Mouse (Mus musculus) megakaryocyte-erythroid progenitor cell, adult 5-6 weeks (primary cell): ENCODE results near the gene Minos1. TPM values are rescaled to one million over a fixed set of nuclear protein-coding genes. Genes with fewer than 3 reads are reported as not detected.

Experiments
- ATAC-seq: replicated peaks from 2 replicates; pipeline ENCODE4 v1.8.0; 2016; ENCODE audit warnings: mild to moderate bottlenecking, inconsistent platforms; ENCODE audit not compliant: severe bottlenecking, poor library complexity, low FRiP score, low TSS enrichment
- total RNA-seq, 2 experiments: library from RNA; stranded (forward) in 1 of 2; stranded (reverse) in 1 of 2; fragments of 200-1000, 215-1000 nt in 1 of 2; fragments of >200 nt in 1 of 2; fragmentation: Nextera tagmentation in 1 of 2; gene quantifications; 2 replicates each; pipeline ENCODE4 v1.2.3; 2014 to 2017

Minos1 gene
- total RNA-seq (2014; fragmentation: Nextera tagmentation) (461 and 512 TPM in 2 replicates), total RNA-seq (2017) (209 and 264 TPM in 2 replicates)

- peak; percentile 93 for ATAC-seq
These were observed at the start of gene Minos1 for GRCm38 (mm10) chr4:139130701-139131549. Minos1 (minus strand) TSS chr4:139131113.

GRCm38 (mm10) chr4:139179731-139180625, 49.1 kb upstream of the Minos1 start:
- ATAC-seq, result peak; percentile 95

- no peak for ATAC-seq
These were observed 48.3 kb upstream of the Minos1 start for GRCm38 (mm10) chr4:139179218-139179617.

GRCm38 (mm10) chr4:139178377-139178776, 47.5 kb upstream of the Minos1 start:
- no peak for ATAC-seq

GRCm38 (mm10) chr4:139177921-139178320, 47.0 kb upstream of the Minos1 start:
- no peak for ATAC-seq

- 0 out of 2 replicates have a peak, but pooled peaks have one; percentile 9 for ATAC-seq
These were observed 45.1 kb upstream of the Minos1 start for GRCm38 (mm10) chr4:139176023-139176422.

- ATAC-seq, result no peak
These were observed 44.4 kb upstream of the Minos1 start for GRCm38 (mm10) chr4:139175061-139175971.

- ATAC-seq, result no peak
These were observed 38.9 kb upstream of the Minos1 start for GRCm38 (mm10) chr4:139169748-139170279.

GRCm38 (mm10) chr4:139168985-139169747, 38.3 kb upstream of the Minos1 start:
- peak; percentile 89 for ATAC-seq

GRCm38 (mm10) chr4:139167107-139167506, 36.2 kb upstream of the Minos1 start:
- no peak for ATAC-seq

GRCm38 (mm10) chr4:139166244-139166643, 35.3 kb upstream of the Minos1 start:
- ATAC-seq, result no peak

GRCm38 (mm10) chr4:139165259-139165658, 34.3 kb upstream of the Minos1 start:
- no peak for ATAC-seq

- no peak for ATAC-seq
These were observed 33.2 kb upstream of the Minos1 start for GRCm38 (mm10) chr4:139164082-139164481.

GRCm38 (mm10) chr4:139161076-139161475, 30.2 kb upstream of the Minos1 start:
- ATAC-seq, result no peak

GRCm38 (mm10) chr4:139158350-139158749, 27.4 kb upstream of the Minos1 start:
- ATAC-seq, result no peak

- no peak for ATAC-seq
These were observed 25.6 kb upstream of the Minos1 start for GRCm38 (mm10) chr4:139156538-139156937.

GRCm38 (mm10) chr4:139154576-139155307, 23.8 kb upstream of the Minos1 start:
- no peak for ATAC-seq

- ATAC-seq, result no peak
These were observed 20.5 kb upstream of the Minos1 start for GRCm38 (mm10) chr4:139151370-139151769.
